Mouse (Mus musculus): ENCODE measurements around the gene Ccnq. TPM values are rescaled to one million over a fixed set of nuclear protein-coding genes. Genes with fewer than 3 reads are reported as not detected.

The Ccnq gene
- 31.7 and 52.6 TPM in 2 replicates for polyA plus RNA-seq (2012; rRNA removed)

GRCm38 (mm10) chr11:78750885-78751842 lies at the start of gene Ccnq:
Gene Ccnq (minus strand): TSS chr11:78751729.
- TF ChIP-seq POLR2A (IDR thresholded peaks at IDR 0.05; ENCODE audit: borderline replicate concordance, extremely low read depth, insufficient read depth, insufficient read length, poor library complexity, severe bottlenecking) (peak; percentile 82), CTCF (IDR thresholded peaks at IDR 0.05; ENCODE audit: borderline replicate concordance, extremely low read depth, insufficient read depth, insufficient read length) (no peak)
- DNase-seq (ENCODE audit: low read depth) = peak; percentile 88

- no peak for TF ChIP-seq CTCF (IDR thresholded peaks at IDR 0.05; ENCODE audit: borderline replicate concordance, extremely low read depth, insufficient read depth, insufficient read length)
- DNase-seq (ENCODE audit: low read depth) = no peak
Measured at GRCm38 (mm10) chr11:78801094-78801493, 49.6 kb upstream of the Ccnq start.

GRCm38 (mm10) chr11:78796072-78796729 lies 44.7 kb upstream of the Ccnq start:
- TF ChIP-seq CTCF (IDR thresholded peaks at IDR 0.05; ENCODE audit: borderline replicate concordance, extremely low read depth, insufficient read depth, insufficient read length) (no peak), POLR2A (IDR thresholded peaks at IDR 0.05; ENCODE audit: borderline replicate concordance, extremely low read depth, insufficient read depth, insufficient read length, poor library complexity, severe bottlenecking) (no peak)
- DNase-seq (ENCODE audit: low read depth) = no peak

- no peak for TF ChIP-seq CTCF (IDR thresholded peaks at IDR 0.05; ENCODE audit: borderline replicate concordance, extremely low read depth, insufficient read depth, insufficient read length)
- TF ChIP-seq POLR2A (IDR thresholded peaks at IDR 0.05; ENCODE audit: borderline replicate concordance, extremely low read depth, insufficient read depth, insufficient read length, poor library complexity, severe bottlenecking) = no peak
- no peak for DNase-seq (ENCODE audit: low read depth)
Measured at GRCm38 (mm10) chr11:78793116-78793515, 41.6 kb upstream of the Ccnq start.

- DNase-seq (ENCODE audit: low read depth) = peak; percentile 81
- TF ChIP-seq CTCF (IDR thresholded peaks at IDR 0.05; ENCODE audit: borderline replicate concordance, extremely low read depth, insufficient read depth, insufficient read length) = no peak
Measured at GRCm38 (mm10) chr11:78792465-78792864, 40.9 kb upstream of the Ccnq start.

- DNase-seq (ENCODE audit: low read depth) = peak; percentile 91
- TF ChIP-seq POLR2A (IDR thresholded peaks at IDR 0.05; ENCODE audit: borderline replicate concordance, extremely low read depth, insufficient read depth, insufficient read length, poor library complexity, severe bottlenecking) (no peak), CTCF (IDR thresholded peaks at IDR 0.05; ENCODE audit: borderline replicate concordance, extremely low read depth, insufficient read depth, insufficient read length) (no peak)
Measured at GRCm38 (mm10) chr11:78792055-78792454, 40.5 kb upstream of the Ccnq start.

GRCm38 (mm10) chr11:78791582-78791981 lies 40.1 kb upstream of the Ccnq start:
- DNase-seq (ENCODE audit: low read depth) = peak; percentile 96
- TF ChIP-seq POLR2A (IDR thresholded peaks at IDR 0.05; ENCODE audit: borderline replicate concordance, extremely low read depth, insufficient read depth, insufficient read length, poor library complexity, severe bottlenecking) (no peak), CTCF (IDR thresholded peaks at IDR 0.05; ENCODE audit: borderline replicate concordance, extremely low read depth, insufficient read depth, insufficient read length) (no peak)

GRCm38 (mm10) chr11:78789370-78790060 lies 38.0 kb upstream of the Ccnq start:
- TF ChIP-seq CTCF (IDR thresholded peaks at IDR 0.05; ENCODE audit: borderline replicate concordance, extremely low read depth, insufficient read depth, insufficient read length) (no peak), POLR2A (IDR thresholded peaks at IDR 0.05; ENCODE audit: borderline replicate concordance, extremely low read depth, insufficient read depth, insufficient read length, poor library complexity, severe bottlenecking) (no peak)
- DNase-seq (ENCODE audit: low read depth) = peak; percentile 84

GRCm38 (mm10) chr11:78786013-78786431 lies 34.5 kb upstream of the Ccnq start:
- DNase-seq (ENCODE audit: low read depth) = peak; percentile 92
- no peak for TF ChIP-seq POLR2A (IDR thresholded peaks at IDR 0.05; ENCODE audit: borderline replicate concordance, extremely low read depth, insufficient read depth, insufficient read length, poor library complexity, severe bottlenecking)
- TF ChIP-seq CTCF (IDR thresholded peaks at IDR 0.05; ENCODE audit: borderline replicate concordance, extremely low read depth, insufficient read depth, insufficient read length) = no peak

GRCm38 (mm10) chr11:78782791-78783347 lies 31.3 kb upstream of the Ccnq start:
- no peak for TF ChIP-seq POLR2A (IDR thresholded peaks at IDR 0.05; ENCODE audit: borderline replicate concordance, extremely low read depth, insufficient read depth, insufficient read length, poor library complexity, severe bottlenecking)
- TF ChIP-seq CTCF (IDR thresholded peaks at IDR 0.05; ENCODE audit: borderline replicate concordance, extremely low read depth, insufficient read depth, insufficient read length) = no peak
- no peak for DNase-seq (ENCODE audit: low read depth)

- DNase-seq (ENCODE audit: low read depth) = no peak
- TF ChIP-seq CTCF (IDR thresholded peaks at IDR 0.05; ENCODE audit: borderline replicate concordance, extremely low read depth, insufficient read depth, insufficient read length) = no peak
- TF ChIP-seq POLR2A (IDR thresholded peaks at IDR 0.05; ENCODE audit: borderline replicate concordance, extremely low read depth, insufficient read depth, insufficient read length, poor library complexity, severe bottlenecking) = no peak
Measured at GRCm38 (mm10) chr11:78782326-78782725, 30.8 kb upstream of the Ccnq start.

Data from brain, embryonic 14.5 days (tissue).